Mouse (Mus musculus): ENCODE data around the gene Dpm2. TPM values are rescaled to one million over a fixed set of nuclear protein-coding genes. Genes with fewer than 3 reads are reported as not detected.

Dpm2 gene
- polyA plus RNA-seq, 1 experiment from 2014 or later, result 105 TPM

- no peak for ATAC-seq (ENCODE audit: low FRiP score, low TSS enrichment)
- Histone ChIP-seq H3K36me3 (ENCODE audit: control insufficient read depth, insufficient read depth, low read length) (no peaks in the 10 kb centered on the region; the same call in 1 of the 2 replicates), H3K9ac (ENCODE audit: low read depth, low read length) (no peak overlapping the region), H3K4me2 (replicated peaks; ENCODE audit: low read depth, low read length) (no peak overlapping the region), H3K4me3 (ENCODE audit: low read length) (no peak overlapping the region), H3K27me3 (ENCODE audit: control insufficient read depth, insufficient read depth, low read length) (no peaks in the 10 kb centered on the region), H3K4me1 (ENCODE audit: control insufficient read depth, insufficient read depth, low read length) (0 out of 2 replicates have a peak, but pooled peaks cover 8% of the 10 kb centered on the region), H3K27ac (ENCODE audit: low read depth, low read length) (no peak overlapping the region), H3K9me3 (ENCODE audit: control insufficient read depth, low read length) (no peaks in the 10 kb centered on the region)
- WGBS, result 75% methylated on average over 7 of the region's 7 CpGs
These were observed 17.0 kb upstream of the Dpm2 start for GRCm38 (mm10) chr2:32553592-32554148.

- WGBS, result 43% methylated on average over 4 of the region's 4 CpGs
- ATAC-seq (ENCODE audit: low FRiP score, low TSS enrichment), result no peak
- H3K36me3 ChIP-seq (ENCODE audit: control insufficient read depth, insufficient read depth, low read length), result peaks cover 16% of the 10 kb centered on the region
- no peak overlapping the region for H3K4me3 ChIP-seq (ENCODE audit: low read length)
- H3K9me3 ChIP-seq (ENCODE audit: control insufficient read depth, low read length), result no peaks in the 10 kb centered on the region
- H3K27me3 ChIP-seq (ENCODE audit: control insufficient read depth, insufficient read depth, low read length), result no peaks in the 10 kb centered on the region
- no peak overlapping the region for H3K4me2 ChIP-seq (replicated peaks; ENCODE audit: low read depth, low read length)
- H3K4me1 ChIP-seq (ENCODE audit: control insufficient read depth, insufficient read depth, low read length), result 0 out of 2 replicates have a peak, but pooled peaks cover 4% of the 10 kb centered on the region
- H3K27ac ChIP-seq (ENCODE audit: low read depth, low read length), result no peak overlapping the region
- no peak overlapping the region for H3K9ac ChIP-seq (ENCODE audit: low read depth, low read length)
These were observed 15.2 kb upstream of the Dpm2 start for GRCm38 (mm10) chr2:32555484-32555883.

DNA sequence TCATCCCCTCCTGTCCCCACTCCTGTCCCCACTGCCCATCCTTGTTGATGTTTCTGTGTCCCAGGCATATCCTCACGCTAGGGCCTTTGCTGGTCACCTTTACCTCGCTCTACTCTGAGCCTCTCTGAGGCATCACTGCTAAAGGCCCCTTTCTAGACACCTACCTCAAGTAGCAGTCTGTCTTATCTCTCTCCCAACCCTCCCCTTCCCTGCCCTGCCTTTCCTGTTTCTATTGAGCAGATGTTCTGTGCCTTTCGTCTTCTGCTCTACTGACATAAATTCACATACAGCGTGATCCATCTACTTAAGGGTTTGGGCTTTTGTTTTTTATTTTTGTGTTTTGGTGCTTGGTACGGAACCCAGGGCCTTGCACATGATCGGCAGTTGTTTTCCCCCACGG is 14.6 kb upstream of the Dpm2 start:
- Histone ChIP-seq H3K27ac (ENCODE audit: low read depth, low read length) (no peak overlapping the region), H3K9ac (ENCODE audit: low read depth, low read length) (no peak overlapping the region), H3K9me3 (ENCODE audit: control insufficient read depth, low read length) (no peaks in the 10 kb centered on the region), H3K4me2 (replicated peaks; ENCODE audit: low read depth, low read length) (no peak overlapping the region), H3K36me3 (ENCODE audit: control insufficient read depth, insufficient read depth, low read length) (peaks cover 17% of the 10 kb centered on the region), H3K27me3 (ENCODE audit: control insufficient read depth, insufficient read depth, low read length) (no peaks in the 10 kb centered on the region), H3K4me1 (ENCODE audit: control insufficient read depth, insufficient read depth, low read length) (0 out of 2 replicates have a peak, but pooled peaks cover 4% of the 10 kb centered on the region), H3K4me3 (ENCODE audit: low read length) (no peak overlapping the region)
- WGBS, result 81% methylated on average over 7 of the region's 7 CpGs
- ATAC-seq (ENCODE audit: low FRiP score, low TSS enrichment), result no peak

GRCm38 (mm10) chr2:32559570-32559969 is 11.1 kb upstream of the Dpm2 start:
- 67% methylated on average over 5 of the region's 5 CpGs for WGBS
- Histone ChIP-seq H3K4me3 (ENCODE audit: low read length) (no peak overlapping the region), H3K36me3 (ENCODE audit: control insufficient read depth, insufficient read depth, low read length) (peaks cover 38% of the 10 kb centered on the region), H3K4me1 (ENCODE audit: control insufficient read depth, insufficient read depth, low read length) (0 out of 2 replicates have a peak, but pooled peaks cover 4% of the 10 kb centered on the region), H3K27me3 (ENCODE audit: control insufficient read depth, insufficient read depth, low read length) (no peaks in the 10 kb centered on the region), H3K9ac (ENCODE audit: low read depth, low read length) (no peak overlapping the region), H3K4me2 (replicated peaks; ENCODE audit: low read depth, low read length) (no peak overlapping the region), H3K27ac (ENCODE audit: low read depth, low read length) (no peak overlapping the region), H3K9me3 (ENCODE audit: control insufficient read depth, low read length) (no peaks in the 10 kb centered on the region)
- ATAC-seq (ENCODE audit: low FRiP score, low TSS enrichment), result 0 out of 2 replicates have a peak, but pooled peaks have one; percentile 28

GRCm38 (mm10) chr2:32566536-32567063 is 4.1 kb upstream of the Dpm2 start:
- Histone ChIP-seq H3K4me1 (ENCODE audit: control insufficient read depth, insufficient read depth, low read length) (peaks cover 4% of the 10 kb centered on the region; the same call in 1 of the 2 replicates), H3K4me2 (replicated peaks; ENCODE audit: low read depth, low read length) (no peak overlapping the region), H3K4me3 (ENCODE audit: low read length) (no peak overlapping the region), H3K27ac (ENCODE audit: low read depth, low read length) (no peak overlapping the region), H3K9me3 (ENCODE audit: control insufficient read depth, low read length) (no peaks in the 10 kb centered on the region), H3K9ac (ENCODE audit: low read depth, low read length) (no peak overlapping the region), H3K27me3 (ENCODE audit: control insufficient read depth, insufficient read depth, low read length) (no peaks in the 10 kb centered on the region), H3K36me3 (ENCODE audit: control insufficient read depth, insufficient read depth, low read length) (peaks cover 52% of the 10 kb centered on the region)
- 48% methylated on average over 4 of the region's 4 CpGs for WGBS
- no peak for ATAC-seq (ENCODE audit: low FRiP score, low TSS enrichment)

DNA sequence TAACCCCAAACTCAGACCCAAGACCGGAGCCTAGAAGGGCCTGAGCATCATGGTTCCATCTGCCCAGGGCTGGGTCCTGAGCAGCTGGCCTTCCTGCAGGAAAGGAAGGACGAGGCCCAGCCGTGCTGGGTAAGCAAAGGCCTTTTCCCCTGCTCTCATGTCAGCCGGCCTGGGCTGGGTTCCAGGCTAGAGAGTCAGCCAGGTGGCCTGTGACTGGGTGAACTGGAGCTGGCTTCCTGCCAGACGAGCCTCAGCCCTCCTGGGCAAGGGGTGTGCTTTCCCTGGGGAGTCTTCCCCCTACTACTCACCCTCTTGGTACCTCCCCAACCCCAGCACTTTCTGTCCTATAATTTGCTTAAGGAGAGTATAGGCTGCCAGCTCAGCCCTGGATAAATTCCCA is 2.5 kb upstream of the Dpm2 start:
- peaks cover 6% of the 10 kb centered on the region; the same call in 1 of the 2 replicates for H3K4me1 ChIP-seq (ENCODE audit: control insufficient read depth, insufficient read depth, low read length)
- ATAC-seq (ENCODE audit: low FRiP score, low TSS enrichment), result no peak
- H3K27me3 ChIP-seq (ENCODE audit: control insufficient read depth, insufficient read depth, low read length), result no peaks in the 10 kb centered on the region
- H3K9ac ChIP-seq (ENCODE audit: low read depth, low read length), result no peak overlapping the region
- WGBS, result 78% methylated on average over 5 of the region's 5 CpGs
- H3K27ac ChIP-seq (ENCODE audit: low read depth, low read length), result no peak overlapping the region
- H3K9me3 ChIP-seq (ENCODE audit: control insufficient read depth, low read length), result no peaks in the 10 kb centered on the region
- no peak overlapping the region for H3K4me2 ChIP-seq (replicated peaks; ENCODE audit: low read depth, low read length)
- no peak overlapping the region for H3K4me3 ChIP-seq (ENCODE audit: low read length)
- peaks cover 47% of the 10 kb centered on the region for H3K36me3 ChIP-seq (ENCODE audit: control insufficient read depth, insufficient read depth, low read length)

- 90% methylated on average over 3 of the region's 3 CpGs for WGBS
- ATAC-seq (ENCODE audit: low FRiP score, low TSS enrichment), result no peak
- no peak overlapping the region for H3K4me3 ChIP-seq (ENCODE audit: low read length)
- peaks cover 40% of the 10 kb centered on the region for H3K36me3 ChIP-seq (ENCODE audit: control insufficient read depth, insufficient read depth, low read length)
- H3K27me3 ChIP-seq (ENCODE audit: control insufficient read depth, insufficient read depth, low read length), result no peaks in the 10 kb centered on the region
- H3K9me3 ChIP-seq (ENCODE audit: control insufficient read depth, low read length), result no peaks in the 10 kb centered on the region
- H3K4me1 ChIP-seq (ENCODE audit: control insufficient read depth, insufficient read depth, low read length), result peaks cover 6% of the 10 kb centered on the region; the same call in 1 of the 2 replicates
- H3K4me2 ChIP-seq (replicated peaks; ENCODE audit: low read depth, low read length), result no peak overlapping the region
- H3K27ac ChIP-seq (ENCODE audit: low read depth, low read length), result no peak overlapping the region
- H3K9ac ChIP-seq (ENCODE audit: low read depth, low read length), result no peak overlapping the region
These were observed 1.7 kb upstream of the Dpm2 start for GRCm38 (mm10) chr2:32568941-32569340.

- WGBS, result 92% methylated on average over 11 of the region's 11 CpGs
- no peak overlapping the region for H3K4me2 ChIP-seq (replicated peaks; ENCODE audit: low read depth, low read length)
- no peaks in the 10 kb centered on the region; the same call in 1 of the 2 replicates for H3K27me3 ChIP-seq (ENCODE audit: control insufficient read depth, insufficient read depth, low read length)
- H3K27ac ChIP-seq (ENCODE audit: low read depth, low read length), result no peak overlapping the region
- H3K36me3 ChIP-seq (ENCODE audit: control insufficient read depth, insufficient read depth, low read length), result peaks cover 11% of the 10 kb centered on the region
- no peak for ATAC-seq (ENCODE audit: low FRiP score, low TSS enrichment)
- H3K9me3 ChIP-seq (ENCODE audit: control insufficient read depth, low read length), result no peaks in the 10 kb centered on the region
- H3K4me1 ChIP-seq (ENCODE audit: control insufficient read depth, insufficient read depth, low read length), result peaks cover 11% of the 10 kb centered on the region
- no peak overlapping the region for H3K4me3 ChIP-seq (ENCODE audit: low read length)
- H3K9ac ChIP-seq (ENCODE audit: low read depth, low read length), result no peak overlapping the region
These were observed 1.5 kb downstream of the Dpm2 start for GRCm38 (mm10) chr2:32572196-32572595.

DNA sequence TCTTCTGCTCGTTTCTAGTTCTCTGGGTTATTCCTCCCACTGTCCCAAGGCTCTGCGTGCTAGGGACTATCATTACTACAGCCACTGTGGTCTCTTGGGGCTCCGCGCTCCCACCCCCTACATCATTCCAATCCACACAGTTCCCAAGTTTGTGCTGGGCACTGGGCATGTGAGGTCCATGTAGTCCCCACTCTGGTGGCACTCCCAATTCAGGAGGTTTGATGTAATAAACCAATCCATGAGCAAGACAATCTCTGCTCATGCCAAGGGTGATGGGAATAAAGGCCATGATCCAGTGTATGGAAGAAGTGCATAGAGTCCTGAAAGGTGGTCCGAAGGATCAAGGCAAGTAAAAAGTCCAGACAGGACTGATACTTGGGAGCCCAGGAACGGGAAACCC is 3.8 kb downstream of the Dpm2 start, which contains the start of gene Pip5kl1:
Gene Pip5kl1 (plus strand): TSS at position 301 of the 400 bp plus-strand sequence.
- peak within 1 kb of the TSS; percentile 38 for H3K9ac ChIP-seq (ENCODE audit: low read depth, low read length)
- peaks cover 11% of the 10 kb centered on the region for H3K4me1 ChIP-seq (ENCODE audit: control insufficient read depth, insufficient read depth, low read length)
- no peaks in the 10 kb centered on the region for H3K36me3 ChIP-seq (ENCODE audit: control insufficient read depth, insufficient read depth, low read length)
- H3K27me3 ChIP-seq (ENCODE audit: control insufficient read depth, insufficient read depth, low read length), result peaks cover 4% of the 10 kb centered on the region; the same call in 1 of the 2 replicates
- peak within 1 kb of the TSS; percentile 37 for H3K4me3 ChIP-seq (ENCODE audit: low read length)
- H3K27ac ChIP-seq (ENCODE audit: low read depth, low read length), result no peak within 1 kb of the TSS
- ATAC-seq (ENCODE audit: low FRiP score, low TSS enrichment), result no peak
- WGBS, result 83% methylated on average over 6 of the region's 6 CpGs
- peak within 1 kb of the TSS; percentile 79 for H3K4me2 ChIP-seq (replicated peaks; ENCODE audit: low read depth, low read length)
- H3K9me3 ChIP-seq (ENCODE audit: control insufficient read depth, low read length), result no peaks in the 10 kb centered on the region

Data from kidney, embryonic 14.5 days (tissue).